Mouse (Mus musculus) forebrain, embryonic 12.5 days (tissue): Measurements from ENCODE around the gene Prkcd. TPM values are rescaled to one million over a fixed set of nuclear protein-coding genes. Genes with fewer than 3 reads are reported as not detected.

Experiments used
- ATAC-seq: fragments of 200-750 bp; cut with Nextera tagmentation; 2 replicates; pipeline ENCODE4 v1.8.0; 2017; ENCODE audit warnings: moderate TSS enrichment; ENCODE audit not compliant: low FRiP score
- H3K27ac ChIP-seq: fragments of 300-500 bp; sonication (generic); 2 replicates; pipeline ENCODE4 v1.5.1; 2016; ENCODE audit warnings: mild to moderate bottlenecking
- H3K27me3 ChIP-seq: fragments of 300-500 bp; sonication (generic); 2 replicates; pipeline ENCODE4 v1.6.1; 2016; ENCODE audit warnings: mild to moderate bottlenecking
- H3K36me3 ChIP-seq: fragments of 300-500 bp; sonication (generic); replicated peaks from 2 replicates; pipeline ENCODE4 v1.6.1; 2016; ENCODE audit warnings: mild to moderate bottlenecking
- H3K4me1 ChIP-seq: fragments of 300-500 bp; sonication (generic); 2 replicates; pipeline ENCODE4 v1.6.1; 2016
- H3K4me2 ChIP-seq: fragments of 300-500 bp; sonication (generic); 2 replicates; pipeline ENCODE4 v1.6.1; 2016; ENCODE audit warnings: mild to moderate bottlenecking, moderate library complexity
- H3K4me3 ChIP-seq: fragments of 300-500 bp; sonication (generic); replicated peaks from 2 replicates; pipeline ENCODE4 v1.5.1; 2016; ENCODE audit warnings: mild to moderate bottlenecking
- H3K9ac ChIP-seq: fragments of 300-500 bp; sonication (generic); 2 replicates; pipeline ENCODE4 v1.6.1; 2016; ENCODE audit warnings: mild to moderate bottlenecking
- H3K9me3 ChIP-seq: fragments of 300-500 bp; sonication (generic); 2 replicates; pipeline ENCODE4 v1.6.1; 2016
- WGBS: fragments of 180-500 bp; shearing (Covaris S2); methylation state at CpG from one replicate; pipeline ENCODE4 v1.1.7; 2016; 5-methylcytosine and 5-hydroxymethylcytosine counted together
- polyA plus RNA-seq: library from polyadenylated mRNA; unstranded; fragments of >200 nt; fragmentation: Nextera tagmentation; extraction: Ambion mirVana; gene quantifications from 2 replicates; pipeline ENCODE4 v1.2.1, GENCODE M21; 2016

Gene Prkcd
- 25.8 and 29.0 TPM in 2 replicates for polyA plus RNA-seq

DNA sequence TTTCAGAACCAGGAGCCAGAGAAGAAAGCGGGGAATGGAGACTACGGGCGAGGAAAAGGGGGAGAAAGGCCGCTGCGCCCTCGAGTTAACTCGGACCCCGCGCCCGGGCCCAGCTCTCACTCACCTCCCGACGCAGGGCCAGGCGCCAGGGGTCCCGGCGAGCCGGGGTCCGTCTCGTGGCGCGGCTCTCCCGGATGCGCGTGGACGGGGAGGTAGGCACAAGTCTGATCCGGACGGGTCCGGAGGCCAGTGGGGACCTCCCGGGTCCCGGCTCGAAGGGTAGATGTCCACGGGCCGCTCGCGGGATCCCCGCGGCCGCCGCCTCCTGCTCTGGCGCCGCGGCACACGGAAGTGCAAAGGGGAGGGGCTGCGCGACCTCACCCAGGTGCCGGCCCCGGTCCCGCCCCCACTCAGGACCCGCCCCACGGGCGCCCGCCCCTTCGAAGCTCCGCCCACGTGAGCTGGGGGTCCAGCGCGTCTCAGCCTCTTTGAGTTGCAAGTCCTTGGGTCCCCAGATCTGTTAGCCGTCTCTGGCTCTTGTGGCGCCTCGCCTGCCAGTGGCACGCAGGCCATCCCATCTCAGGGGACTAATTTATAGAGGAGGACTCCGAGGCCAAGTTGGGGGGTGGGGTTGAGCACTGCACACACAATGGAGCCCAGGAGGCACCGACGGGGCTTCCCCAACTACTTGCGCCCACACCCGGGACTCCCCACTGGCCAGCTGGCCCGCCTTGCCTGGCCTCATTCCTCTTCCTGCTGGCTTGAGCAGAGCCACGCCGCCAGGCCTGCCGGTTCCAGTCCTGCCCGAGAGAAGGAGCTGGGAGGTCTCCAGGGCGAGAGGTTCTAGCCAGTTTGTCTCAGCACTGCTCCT lies at the start of gene Prkcd:
Gene Prkcd (minus strand): TSS at position 355 of the 871 bp plus-strand sequence.
- peak within 1 kb of the TSS; percentile 58 for H3K4me2 ChIP-seq
- peak within 1 kb of the TSS; percentile 47 for H3K9ac ChIP-seq
- no peak within 1 kb of the TSS for H3K27ac ChIP-seq
- H3K4me3 ChIP-seq, result peak within 1 kb of the TSS; percentile 49
- peak; percentile 60 for ATAC-seq
- under 1% methylated on average over 62 of the region's 71 CpGs for WGBS
- H3K9me3 ChIP-seq, result no peaks in the 10 kb centered on the region
- H3K27me3 ChIP-seq, result peaks cover 28% of the 10 kb centered on the region
- H3K4me1 ChIP-seq, result peaks cover 18% of the 10 kb centered on the region
- no peaks in the 10 kb centered on the region for H3K36me3 ChIP-seq

DNA sequence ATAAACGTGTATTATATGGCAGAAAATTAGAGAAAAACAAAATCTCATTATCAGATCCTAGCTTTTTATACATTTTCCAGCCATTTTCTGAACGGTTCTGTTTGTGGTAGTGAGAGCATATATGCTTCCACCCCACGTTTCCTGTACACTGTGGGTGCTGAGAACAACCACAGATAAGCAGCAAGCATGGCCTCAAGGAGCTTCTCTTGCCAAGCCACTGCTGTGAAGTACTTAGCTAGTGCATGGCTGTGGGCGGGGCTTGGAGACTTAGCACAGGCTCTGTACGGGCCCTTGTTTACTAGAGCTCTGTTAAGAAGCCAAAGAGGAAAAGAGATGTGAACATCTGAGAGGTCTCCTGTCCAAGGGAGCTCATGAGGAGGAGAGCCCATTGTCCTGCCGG lies 48.9 kb upstream of the Prkcd start:
- Histone ChIP-seq H3K9ac (no peak overlapping the region), H3K4me1 (no peaks in the 10 kb centered on the region), H3K27ac (no peak overlapping the region), H3K4me2 (no peak overlapping the region), H3K36me3 (peaks cover 41% of the 10 kb centered on the region), H3K4me3 (no peak overlapping the region), H3K9me3 (no peaks in the 10 kb centered on the region), H3K27me3 (no peaks in the 10 kb centered on the region)
- no peak for ATAC-seq
- 66% methylated on average over 6 of the region's 6 CpGs for WGBS

DNA sequence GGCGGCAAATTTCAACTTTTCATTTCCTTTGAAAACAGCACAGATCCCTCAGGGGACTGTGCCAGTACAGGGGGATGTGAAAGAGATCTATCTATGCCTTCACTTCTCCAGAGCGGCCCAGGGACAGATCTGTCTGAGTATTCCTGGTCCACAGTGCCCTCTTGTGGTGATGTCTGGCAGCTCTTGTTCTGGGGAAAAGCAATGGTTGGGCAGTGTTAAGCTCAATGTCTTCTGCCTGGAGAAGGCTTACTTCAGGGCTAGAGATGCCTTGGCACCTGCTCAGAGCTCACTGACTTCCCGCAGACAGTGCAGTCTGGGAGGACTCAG lies 45.9 kb upstream of the Prkcd start:
- no peak overlapping the region for H3K4me3 ChIP-seq
- ATAC-seq, result peak; percentile 64
- WGBS, result 10% methylated on average over 3 of the region's 3 CpGs

DNA sequence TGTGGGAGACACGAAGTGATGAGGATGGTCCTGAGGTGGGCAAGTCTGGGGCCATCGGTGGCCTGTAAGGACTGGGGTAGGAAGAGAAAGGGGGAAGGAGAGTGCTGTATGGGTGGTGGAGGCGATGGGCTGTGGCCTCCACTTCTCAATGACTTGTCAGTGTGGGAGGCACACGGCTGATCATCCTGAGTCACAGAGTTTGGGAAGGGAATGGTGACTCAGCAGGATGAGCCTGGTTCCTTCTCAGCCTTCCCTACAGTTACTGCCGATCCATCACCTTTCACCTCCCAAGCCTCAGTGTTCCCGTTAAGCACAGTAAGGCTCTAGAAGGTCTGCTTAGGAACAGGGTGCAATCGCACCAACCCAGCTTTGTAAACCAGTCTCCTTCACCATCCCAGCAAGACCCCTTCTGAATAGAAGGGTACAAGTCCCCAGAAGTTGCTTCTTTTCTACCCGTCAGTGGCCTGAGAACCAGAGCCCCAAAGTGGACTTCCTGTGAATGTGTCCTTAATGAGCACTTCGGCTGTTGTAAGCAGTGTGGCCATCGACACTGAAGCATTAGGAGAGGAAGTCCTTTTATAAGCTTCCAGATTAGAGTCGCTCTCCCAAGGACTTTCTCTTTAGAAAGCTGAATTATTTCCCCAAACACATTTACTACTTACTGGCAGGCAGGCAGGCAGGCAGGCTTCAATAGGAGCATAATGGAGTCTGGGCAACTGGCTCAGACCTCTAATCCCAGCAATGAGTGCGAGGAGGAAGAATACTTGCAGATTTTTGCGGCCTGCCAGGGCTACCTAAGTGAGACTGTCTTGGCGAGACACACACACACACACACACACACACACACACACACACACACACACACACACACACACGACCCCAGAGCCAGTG lies 45.3 kb upstream of the Prkcd start:
- H3K27me3 ChIP-seq, result no peaks in the 10 kb centered on the region
- H3K36me3 ChIP-seq, result peaks cover 36% of the 10 kb centered on the region
- H3K27ac ChIP-seq, result no peak overlapping the region
- ATAC-seq, result peak; percentile 20
- no peak overlapping the region for H3K9ac ChIP-seq
- H3K4me1 ChIP-seq, result no peaks in the 10 kb centered on the region
- no peak overlapping the region for H3K4me3 ChIP-seq
- no peaks in the 10 kb centered on the region for H3K9me3 ChIP-seq
- no peak overlapping the region for H3K4me2 ChIP-seq
- 76% methylated on average over 15 of the region's 15 CpGs for WGBS

More for the DNA sequence above, 45.9 kb upstream of the Prkcd start:
- peaks cover 39% of the 10 kb centered on the region for H3K36me3 ChIP-seq
- no peaks in the 10 kb centered on the region for H3K4me1 ChIP-seq
- H3K4me2 ChIP-seq, result no peak overlapping the region
- no peaks in the 10 kb centered on the region for H3K27me3 ChIP-seq
- H3K9ac ChIP-seq, result no peak overlapping the region
- no peak overlapping the region for H3K27ac ChIP-seq
- no peaks in the 10 kb centered on the region for H3K9me3 ChIP-seq

DNA sequence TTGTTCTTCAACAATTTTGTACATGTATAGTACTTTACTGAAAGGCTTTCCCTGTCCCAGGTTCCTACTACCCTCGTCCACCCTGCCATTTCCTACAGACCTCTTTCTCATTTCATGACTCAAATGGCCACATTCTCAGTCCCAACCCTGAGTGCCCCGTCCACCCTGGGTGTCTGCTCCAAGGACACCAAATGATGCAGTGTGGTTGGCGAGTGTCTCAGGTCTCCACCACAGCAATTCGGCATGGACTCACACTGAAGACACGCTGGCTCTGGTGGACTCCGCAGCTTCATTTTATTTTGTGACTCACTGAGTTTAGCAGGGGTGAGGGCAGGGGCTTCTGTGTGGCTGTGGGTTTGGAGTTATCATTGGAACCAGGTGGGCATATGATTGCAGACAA lies 44.2 kb upstream of the Prkcd start:
- Histone ChIP-seq H3K36me3 (peaks cover 40% of the 10 kb centered on the region), H3K4me2 (no peak overlapping the region), H3K4me1 (no peaks in the 10 kb centered on the region), H3K9ac (no peak overlapping the region), H3K27ac (no peak overlapping the region), H3K27me3 (no peaks in the 10 kb centered on the region), H3K9me3 (no peaks in the 10 kb centered on the region), H3K4me3 (no peak overlapping the region)
- WGBS, result 92% methylated on average over 6 of the region's 6 CpGs
- no peak for ATAC-seq

DNA sequence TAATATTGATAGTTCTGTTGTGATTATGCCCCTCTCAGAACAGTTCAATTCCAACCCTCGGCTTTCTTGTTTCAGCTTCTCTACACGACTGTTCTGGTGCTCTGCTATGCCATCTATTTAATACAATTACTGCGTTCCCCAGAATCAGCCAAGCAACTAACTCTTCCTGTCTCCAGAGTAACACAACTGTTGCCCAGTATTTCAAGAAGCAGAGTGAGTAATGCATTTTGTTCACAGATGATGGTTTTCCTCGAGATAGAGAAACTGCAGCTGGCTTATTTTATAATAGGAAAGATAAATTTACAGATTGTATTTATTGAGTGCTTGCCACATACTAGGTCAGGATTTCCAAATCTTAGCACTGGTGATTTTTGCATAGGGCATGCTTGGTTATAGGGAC lies 40.6 kb upstream of the Prkcd start:
- Histone ChIP-seq H3K27me3 (no peaks in the 10 kb centered on the region), H3K4me2 (no peak overlapping the region), H3K36me3 (peaks cover 51% of the 10 kb centered on the region), H3K4me1 (no peaks in the 10 kb centered on the region), H3K9ac (no peak overlapping the region), H3K9me3 (no peaks in the 10 kb centered on the region), H3K27ac (no peak overlapping the region), H3K4me3 (no peak overlapping the region)
- whole genome bisulfite sequencing, result 92% methylated on average over 4 of the region's 4 CpGs
- no peak for ATAC-seq

DNA sequence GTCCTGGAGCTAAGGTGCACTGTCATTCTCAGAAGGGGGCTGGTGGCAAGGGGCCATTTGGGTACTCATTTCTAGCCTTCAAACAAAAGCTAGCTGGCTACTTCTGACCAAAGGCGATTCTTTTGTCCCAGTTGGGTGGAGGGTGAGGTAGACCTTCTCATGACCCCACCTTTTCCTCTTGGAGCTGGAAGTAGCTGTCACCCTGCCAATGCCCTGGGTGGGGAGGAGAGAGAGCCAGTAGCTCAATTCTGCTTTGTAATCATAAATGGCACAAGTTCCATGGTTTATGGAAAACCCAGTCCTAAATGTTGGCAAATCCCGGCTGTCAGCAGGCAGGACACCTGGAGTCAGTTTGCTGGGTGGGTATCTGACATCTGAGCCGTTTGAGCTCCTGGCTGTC lies 40.1 kb upstream of the Prkcd start:
- H3K36me3 ChIP-seq, result peaks cover 56% of the 10 kb centered on the region

DNA sequence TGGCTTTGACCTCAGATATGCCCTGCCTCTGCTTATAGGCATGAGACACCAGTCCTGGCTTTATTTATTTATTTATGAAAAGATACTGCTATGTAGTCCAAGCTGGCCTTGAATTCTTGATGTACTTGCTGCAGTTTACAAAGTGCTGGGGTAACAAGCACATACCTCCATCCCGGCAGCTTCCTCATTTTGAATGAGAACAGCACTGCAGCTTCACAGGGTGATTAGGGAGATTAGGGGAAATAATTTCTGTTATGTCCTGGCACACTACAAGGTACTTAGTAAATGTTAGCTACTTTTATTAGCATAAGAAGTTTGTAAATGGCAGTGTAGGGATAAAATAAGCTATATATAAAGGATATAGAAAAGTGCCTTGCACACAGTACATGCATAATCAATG lies 29.5 kb upstream of the Prkcd start:
- peaks cover 6% of the 10 kb centered on the region for H3K36me3 ChIP-seq
- no peaks in the 10 kb centered on the region for H3K27me3 ChIP-seq
- 80% methylated on average over 1 of the region's 1 CpGs for WGBS
- peaks cover 5% of the 10 kb centered on the region for H3K4me1 ChIP-seq
- H3K4me3 ChIP-seq, result no peak overlapping the region
- no peak overlapping the region for H3K9ac ChIP-seq
- no peaks in the 10 kb centered on the region for H3K9me3 ChIP-seq
- no peak overlapping the region for H3K27ac ChIP-seq
- ATAC-seq, result no peak
- H3K4me2 ChIP-seq, result no peak overlapping the region

More for the DNA sequence above, 40.1 kb upstream of the Prkcd start:
- ATAC-seq, result no peak
- Histone ChIP-seq H3K9ac (no peak overlapping the region), H3K27me3 (no peaks in the 10 kb centered on the region), H3K27ac (no peak overlapping the region), H3K4me2 (no peak overlapping the region), H3K4me1 (no peaks in the 10 kb centered on the region), H3K4me3 (no peak overlapping the region), H3K9me3 (no peaks in the 10 kb centered on the region)
- WGBS, result 85% methylated on average over 3 of the region's 3 CpGs

DNA sequence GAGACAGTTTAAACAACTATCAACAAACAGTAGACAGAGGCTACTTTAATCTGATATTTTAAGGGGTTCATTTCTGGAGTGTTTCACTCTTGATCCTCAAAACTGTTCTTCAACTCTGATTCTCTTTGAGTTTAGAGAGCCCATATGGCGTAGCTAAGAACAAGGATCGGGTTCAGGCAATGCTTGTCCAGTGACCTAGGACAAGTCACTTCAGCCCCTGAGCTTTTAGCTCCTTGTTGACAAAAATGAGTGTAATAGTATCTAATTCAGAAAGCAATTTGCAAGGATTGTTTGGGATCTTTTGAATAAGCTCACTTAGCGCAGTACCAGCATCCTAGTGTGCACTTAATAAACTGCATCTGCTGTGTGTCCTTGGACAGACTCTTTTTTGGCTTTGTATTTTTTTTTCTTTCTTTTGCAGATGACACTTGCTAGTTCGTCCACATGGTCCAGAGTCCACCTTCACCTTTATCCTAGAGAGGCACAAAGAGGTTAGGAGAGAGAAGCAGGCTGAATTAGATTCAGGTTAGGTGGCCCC lies 28.8 kb upstream of the Prkcd start:
- Histone ChIP-seq H3K4me3 (peak overlapping the region; percentile 87), H3K4me2 (peak overlapping the region; percentile 68), H3K9me3 (no peaks in the 10 kb centered on the region), H3K27me3 (no peaks in the 10 kb centered on the region), H3K36me3 (no peaks in the 10 kb centered on the region; the same call in 1 of the 2 replicates), H3K4me1 (peaks cover 5% of the 10 kb centered on the region), H3K9ac (peak overlapping the region; percentile 93), H3K27ac (peak overlapping the region; percentile 76; the same call in 1 of the 2 replicates)
- 47% methylated on average over 4 of the region's 4 CpGs for WGBS
- ATAC-seq, result no peak; the same call in 1 of the 2 replicates

DNA sequence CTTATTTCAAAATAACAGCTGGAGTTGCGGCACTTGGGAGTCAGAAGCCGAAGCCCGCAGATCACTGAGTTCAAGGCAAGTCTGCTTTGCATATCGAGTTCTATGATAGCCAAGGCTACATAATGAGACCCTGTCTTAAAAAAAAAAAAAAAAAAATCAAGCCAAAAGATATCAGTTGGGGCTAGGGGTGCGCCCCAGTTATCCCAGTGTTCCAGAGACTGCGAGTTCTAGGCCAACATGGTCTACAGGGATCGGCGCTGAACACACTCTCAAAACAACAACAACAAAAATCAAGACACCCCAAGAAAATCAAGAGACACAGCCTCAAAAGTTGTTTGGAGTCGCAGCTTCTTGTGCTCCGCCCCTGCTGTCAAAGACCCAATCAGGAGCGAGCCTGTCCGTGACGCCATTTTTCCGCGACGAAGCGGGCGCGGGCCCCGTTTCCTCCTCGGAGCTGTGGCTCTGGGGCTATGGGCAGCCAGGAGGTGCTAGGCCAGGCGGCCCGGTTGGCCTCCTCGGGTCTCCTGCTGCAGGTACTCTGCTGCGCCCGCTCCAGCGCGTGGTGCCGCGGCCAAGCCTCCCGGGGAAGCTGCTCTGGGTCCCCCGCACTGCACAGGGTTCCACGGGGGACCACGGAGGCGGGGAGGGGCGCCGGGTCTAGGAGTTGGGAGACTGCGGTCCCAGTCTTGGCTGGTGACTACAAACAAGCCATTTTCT lies 28.1 kb upstream of the Prkcd start, which contains the start of gene Rft1:
Gene Rft1 (plus strand): TSS at position 418 of the 717 bp plus-strand sequence.
- H3K9ac ChIP-seq, result peak within 1 kb of the TSS; percentile 93
- 2% methylated on average over 38 of the region's 38 CpGs for WGBS
- peak within 1 kb of the TSS; percentile 76 for H3K27ac ChIP-seq
- peak within 1 kb of the TSS; percentile 68 for H3K4me2 ChIP-seq
- no peaks in the 10 kb centered on the region; the same call in 1 of the 2 replicates for H3K36me3 ChIP-seq
- H3K27me3 ChIP-seq, result no peaks in the 10 kb centered on the region
- peak within 1 kb of the TSS; percentile 87 for H3K4me3 ChIP-seq
- peaks cover 5% of the 10 kb centered on the region for H3K4me1 ChIP-seq
- peak; percentile 96 for ATAC-seq
- no peaks in the 10 kb centered on the region for H3K9me3 ChIP-seq

DNA sequence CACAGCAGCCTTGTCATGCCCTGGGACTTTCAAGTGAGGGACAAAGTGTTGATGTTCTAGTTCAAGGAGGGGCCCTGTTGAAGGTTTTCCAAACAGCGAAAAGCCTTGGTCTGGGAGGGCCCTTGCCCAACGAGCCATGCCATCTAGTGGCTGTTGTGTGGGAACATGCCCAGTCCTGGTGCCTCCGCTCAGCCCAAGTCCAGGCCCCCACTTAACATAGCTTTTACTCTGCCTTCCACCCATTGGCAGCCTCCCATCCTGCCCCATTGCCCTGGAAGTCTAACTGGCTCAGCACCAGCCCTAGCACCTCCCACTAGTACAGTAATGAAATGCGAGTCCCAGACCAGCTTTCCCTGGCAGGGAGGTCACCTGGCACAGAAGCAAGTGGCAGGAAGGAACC lies 25.0 kb upstream of the Prkcd start:
- H3K27ac ChIP-seq, result no peak overlapping the region
- no peaks in the 10 kb centered on the region for H3K27me3 ChIP-seq
- no peak overlapping the region for H3K4me2 ChIP-seq
- WGBS, result 21% methylated on average over 4 of the region's 4 CpGs
- H3K4me3 ChIP-seq, result no peak overlapping the region
- ATAC-seq, result no peak
- H3K9ac ChIP-seq, result no peak overlapping the region
- peaks cover 5% of the 10 kb centered on the region for H3K4me1 ChIP-seq
- H3K36me3 ChIP-seq, result no peaks in the 10 kb centered on the region
- no peaks in the 10 kb centered on the region for H3K9me3 ChIP-seq
